Mouse (Mus musculus) MEL (cell line): Measurements from ENCODE around the gene Gm8909.
"Not testable (repeated sequence)": the region's sequence is repeated elsewhere in the genome, so short reads cannot be mapped to it uniquely, and the experiment has no call there.

Experiments used
- RAD21 ChIP-seq: IDR thresholded peaks from 2 replicates; pipeline ENCODE4 v1.6.1; 2011; ENCODE audit warnings: mild to moderate bottlenecking, low read depth, low read length, improper control_type of control experiment
- USF1 ChIP-seq: IDR thresholded peaks from 2 replicates; pipeline ENCODE4 v1.6.1; 2014; ENCODE audit warnings: low read depth, mild to moderate bottlenecking, inconsistent platforms, low read length, improper control_type of control experiment, moderate library complexity

GRCm38 (mm10) chr17:36157782-36158181 is 10.6 kb downstream of the Gm8909 start:
- TF ChIP-seq USF1, RAD21: not testable (repeated sequence)
